Mouse (Mus musculus): Measurements from ENCODE around the gene Ldlrap1.
"Not testable (repeated sequence)": the region's sequence is repeated elsewhere in the genome, so short reads cannot be mapped to it uniquely, and the experiment has no call there.

The Ldlrap1 gene

GRCm38 (mm10) chr4:134767426-134768225 lies at the start of gene Ldlrap1:
Gene Ldlrap1 (minus strand): TSS chr4:134768024.
- peak; percentile 82 for DNase-seq (ENCODE audit: low spot score)

- DNase-seq (ENCODE audit: low spot score), result no peak
Observed at GRCm38 (mm10) chr4:134814229-134814571, 46.4 kb upstream of the Ldlrap1 start.

GRCm38 (mm10) chr4:134813406-134814228 lies 45.8 kb upstream of the Ldlrap1 start:
- no peak for DNase-seq (ENCODE audit: low spot score)

GRCm38 (mm10) chr4:134804765-134805164 lies 36.9 kb upstream of the Ldlrap1 start:
- no peak for DNase-seq (ENCODE audit: low spot score)

- DNase-seq (ENCODE audit: low spot score), result no peak
Observed at GRCm38 (mm10) chr4:134802765-134803164, 34.9 kb upstream of the Ldlrap1 start.

- no peak for DNase-seq (ENCODE audit: low spot score)
Observed at GRCm38 (mm10) chr4:134802155-134802554, 34.3 kb upstream of the Ldlrap1 start.

- DNase-seq (ENCODE audit: low spot score), result no peak
Observed at GRCm38 (mm10) chr4:134800693-134801092, 32.9 kb upstream of the Ldlrap1 start.

GRCm38 (mm10) chr4:134800098-134800497 lies 32.3 kb upstream of the Ldlrap1 start:
- DNase-seq (ENCODE audit: low spot score), result no peak

GRCm38 (mm10) chr4:134799272-134799671 lies 31.4 kb upstream of the Ldlrap1 start:
- peak; percentile 88 for DNase-seq (ENCODE audit: low spot score)

GRCm38 (mm10) chr4:134798861-134799260 lies 31.0 kb upstream of the Ldlrap1 start:
- no peak for DNase-seq (ENCODE audit: low spot score)

- DNase-seq (ENCODE audit: low spot score), result no peak
Observed at GRCm38 (mm10) chr4:134797621-134798020, 29.8 kb upstream of the Ldlrap1 start.

- no peak for DNase-seq (ENCODE audit: low spot score)
Observed at GRCm38 (mm10) chr4:134796581-134797361, 28.9 kb upstream of the Ldlrap1 start.

GRCm38 (mm10) chr4:134795819-134796485 lies 28.1 kb upstream of the Ldlrap1 start:
- DNase-seq (ENCODE audit: low spot score), result no peak

- DNase-seq (ENCODE audit: low spot score), result not testable (repeated sequence)
Observed at GRCm38 (mm10) chr4:134794959-134795358, 27.1 kb upstream of the Ldlrap1 start.

GRCm38 (mm10) chr4:134793213-134793956 lies 25.6 kb upstream of the Ldlrap1 start:
- DNase-seq (ENCODE audit: low spot score), result peak; percentile 81

GRCm38 (mm10) chr4:134791731-134792130 lies 23.9 kb upstream of the Ldlrap1 start:
- no peak for DNase-seq (ENCODE audit: low spot score)

- DNase-seq (ENCODE audit: low spot score), result peak; percentile 50
Observed at GRCm38 (mm10) chr4:134786946-134787345, 19.1 kb upstream of the Ldlrap1 start.

- DNase-seq (ENCODE audit: low spot score), result peak; percentile 77
Observed at GRCm38 (mm10) chr4:134784701-134785100, 16.9 kb upstream of the Ldlrap1 start.

GRCm38 (mm10) chr4:134779136-134779934 lies 11.5 kb upstream of the Ldlrap1 start:
- DNase-seq (ENCODE audit: low spot score), result peak; percentile 82

GRCm38 (mm10) chr4:134776246-134776645 lies 8.4 kb upstream of the Ldlrap1 start:
- DNase-seq (ENCODE audit: low spot score), result no peak

Measured in embryo, embryonic 10.5 days (tissue).